Mouse (Mus musculus): ENCODE measurements around the gene Pex12. TPM values are rescaled to one million over a fixed set of nuclear protein-coding genes. Genes with fewer than 3 reads are reported as not detected.
"Not testable (repeated sequence)": the region's sequence is repeated elsewhere in the genome, so short reads cannot be mapped to it uniquely, and the experiment has no call there.

Gene Pex12
- polyA plus RNA-seq (2015; fragmentation: Nextera tagmentation; extraction: Ambion mirVana) = 13.0 and 13.5 TPM in 2 replicates

- peak; percentile 99 for DNase-seq (ENCODE audit: low spot score)
Observed at GRCm38 (mm10) chr11:83302526-83303251, at the start of gene Pex12. Gene Pex12 (minus strand): TSS chr11:83302586.

GRCm38 (mm10) chr11:83341716-83342245 is 39.4 kb upstream of the Pex12 start:
- no peak for DNase-seq (ENCODE audit: low spot score)

DNA sequence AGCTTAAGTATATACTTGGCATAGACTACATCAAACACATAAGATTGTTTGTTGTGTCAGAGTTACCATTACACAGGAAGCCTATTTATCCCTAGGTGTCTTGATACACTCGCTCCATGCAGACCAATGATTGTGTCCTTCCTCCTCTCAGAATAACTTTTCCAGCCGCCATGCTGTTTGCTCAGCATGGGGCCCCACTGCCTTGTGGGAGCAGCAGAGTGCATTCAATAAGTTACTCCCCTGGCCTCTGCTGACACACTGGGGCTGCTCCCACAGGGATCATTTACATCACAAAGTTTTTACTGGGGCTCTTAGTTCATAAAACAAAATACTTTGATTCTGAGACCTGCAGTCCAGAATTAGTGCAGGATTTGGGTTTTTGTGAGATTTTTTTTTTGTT is 37.3 kb upstream of the Pex12 start:
- DNase-seq (ENCODE audit: low spot score) = no peak

DNA sequence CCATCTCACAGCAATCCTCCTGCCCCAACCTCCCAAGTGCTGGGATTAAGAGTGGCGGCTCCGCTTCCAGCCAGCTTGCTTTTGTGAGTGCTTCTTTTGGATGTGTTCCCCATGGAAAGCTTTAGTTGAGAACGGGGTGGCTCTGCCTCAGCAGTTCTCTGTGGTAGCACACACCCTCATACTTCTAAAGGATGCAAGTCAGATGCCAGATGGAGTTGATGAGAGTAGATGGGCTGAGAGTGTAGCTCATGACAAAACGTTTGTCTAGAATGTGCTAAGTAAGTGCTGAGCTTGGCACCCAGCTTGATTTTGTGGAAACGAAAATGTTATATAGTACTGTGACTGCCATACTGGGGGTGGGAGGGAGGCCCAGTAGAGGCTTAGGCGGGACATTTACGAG is 33.4 kb upstream of the Pex12 start:
- DNase-seq (ENCODE audit: low spot score) = no peak

DNA sequence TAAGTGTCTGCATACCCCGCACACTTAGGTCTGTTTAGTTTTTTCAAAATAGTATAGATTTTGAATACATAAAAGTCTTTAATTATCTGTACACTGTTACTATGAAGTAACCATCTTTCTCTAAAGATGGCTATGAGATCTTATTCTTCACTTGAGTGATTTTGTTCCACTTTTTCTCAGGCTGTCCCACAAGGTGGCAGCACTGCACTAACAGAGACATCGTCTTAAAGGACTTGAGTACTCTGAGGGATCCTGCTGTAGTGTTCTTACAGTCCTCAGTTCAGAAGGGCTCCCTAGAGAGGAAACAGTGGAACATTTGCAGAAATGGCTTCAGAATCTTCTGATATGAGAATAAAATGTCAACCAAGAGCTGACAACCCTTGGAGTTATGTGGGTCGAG is 25.0 kb upstream of the Pex12 start:
- DNase-seq (ENCODE audit: low spot score) = peak; percentile 60

DNA sequence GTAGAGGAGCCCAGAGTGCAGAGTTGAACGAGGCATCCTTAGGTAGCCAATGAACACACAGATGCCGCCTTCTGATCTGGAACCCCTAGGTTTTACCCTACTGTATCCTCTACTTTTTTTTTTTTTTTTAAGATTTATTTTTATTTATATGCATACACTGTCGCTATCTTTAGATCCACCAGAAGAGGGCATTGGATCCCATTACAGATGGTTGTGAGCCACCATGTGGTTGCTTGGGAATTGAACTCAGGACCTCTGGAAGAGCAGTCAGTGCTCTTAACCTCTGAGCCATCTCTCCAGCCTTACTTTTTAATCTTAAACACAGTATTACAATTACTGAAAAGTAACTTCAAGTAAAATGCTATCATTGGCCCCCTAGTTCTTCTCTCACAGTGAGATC is 24.3 kb upstream of the Pex12 start:
- DNase-seq (ENCODE audit: low spot score) = not testable (repeated sequence)

GRCm38 (mm10) chr11:83319048-83319447 is 16.7 kb upstream of the Pex12 start:
- DNase-seq (ENCODE audit: low spot score) = no peak

DNA sequence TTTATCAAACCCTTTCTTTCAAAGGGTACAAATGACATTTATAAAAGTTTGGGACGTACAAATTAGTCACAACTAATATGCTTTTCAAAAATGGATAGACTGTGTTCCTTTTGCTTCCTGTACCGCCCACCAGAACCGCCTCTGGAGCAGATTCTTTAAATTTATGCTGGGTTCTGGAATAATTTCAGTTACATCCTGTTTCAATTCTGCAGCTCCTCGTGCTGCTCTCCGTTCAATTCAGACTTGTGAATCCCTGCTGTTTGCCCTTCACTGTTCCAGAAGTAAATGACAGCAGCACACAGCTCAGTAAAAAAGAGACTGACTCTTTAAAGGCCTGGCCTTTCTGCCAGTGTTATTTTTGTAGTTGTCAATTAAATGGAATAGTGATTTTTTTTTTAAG is 10.1 kb upstream of the Pex12 start:
- DNase-seq (ENCODE audit: low spot score) = no peak

DNA sequence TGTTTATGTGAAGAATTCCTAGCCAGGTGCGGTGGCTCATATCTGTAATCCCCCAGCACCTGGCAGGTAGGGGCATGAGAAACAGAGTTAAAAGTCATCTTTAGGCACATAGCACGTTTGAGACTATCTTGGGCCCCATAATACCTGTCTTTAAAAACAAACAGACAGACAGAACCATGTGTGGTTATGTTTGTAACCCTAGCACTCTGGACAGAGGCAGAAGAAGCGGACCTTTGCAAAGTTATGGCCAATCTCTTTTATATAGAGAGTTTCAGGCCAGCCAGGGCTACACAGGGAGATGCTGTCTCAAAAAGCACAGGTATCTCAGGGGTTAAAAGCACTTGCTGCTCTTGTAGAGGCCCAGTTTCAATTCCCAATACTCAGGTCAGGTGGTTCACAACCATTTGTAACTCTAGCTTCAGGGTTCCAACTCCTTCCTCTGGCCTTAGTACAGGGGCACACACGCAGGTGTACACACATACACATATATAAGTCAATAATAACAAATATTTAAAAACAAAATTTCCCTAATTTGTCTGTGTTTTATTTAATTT is 4.4 kb upstream of the Pex12 start:
- DNase-seq (ENCODE audit: low spot score) = no peak

DNA sequence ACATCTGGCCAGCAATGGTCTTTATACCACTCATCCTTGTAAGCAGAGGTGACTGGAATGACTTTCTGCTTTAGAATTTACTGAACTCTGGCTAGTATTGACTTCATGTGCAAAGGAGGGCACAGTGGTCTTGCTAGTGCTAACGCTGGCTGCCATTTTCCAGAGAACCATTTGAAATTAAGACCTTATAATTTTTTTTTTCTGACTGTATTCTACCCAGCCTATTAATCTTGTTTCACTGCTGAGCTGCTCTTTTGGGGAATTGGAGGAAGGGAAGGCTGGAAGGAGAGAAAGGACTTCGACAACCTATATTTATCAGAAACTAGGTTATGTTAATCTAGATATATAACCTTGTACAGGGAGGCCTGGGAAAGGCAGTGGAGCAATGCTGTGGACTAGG is 2.1 kb upstream of the Pex12 start:
- DNase-seq (ENCODE audit: low spot score) = no peak

DNA sequence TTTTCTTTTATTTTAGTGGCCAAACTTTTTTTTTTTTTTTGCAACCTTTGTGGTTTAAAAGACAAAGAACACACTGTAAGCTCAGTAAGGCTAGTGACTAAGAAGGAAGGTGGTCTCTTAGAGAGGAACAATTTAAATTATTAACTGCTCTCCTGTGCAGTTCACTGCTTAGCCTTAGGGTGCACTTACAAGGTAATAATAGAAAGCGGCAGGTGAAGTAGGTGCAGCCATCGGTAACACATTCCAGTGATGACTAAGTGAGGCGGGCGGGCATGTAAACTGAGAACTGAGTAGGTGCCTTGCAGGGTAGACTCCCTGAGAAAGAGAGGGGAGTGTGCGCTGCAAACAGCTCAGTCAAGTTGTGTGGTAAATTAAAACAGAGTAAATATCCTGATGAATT is 1.4 kb upstream of the Pex12 start:
- DNase-seq (ENCODE audit: low spot score) = peak; percentile 7

DNA sequence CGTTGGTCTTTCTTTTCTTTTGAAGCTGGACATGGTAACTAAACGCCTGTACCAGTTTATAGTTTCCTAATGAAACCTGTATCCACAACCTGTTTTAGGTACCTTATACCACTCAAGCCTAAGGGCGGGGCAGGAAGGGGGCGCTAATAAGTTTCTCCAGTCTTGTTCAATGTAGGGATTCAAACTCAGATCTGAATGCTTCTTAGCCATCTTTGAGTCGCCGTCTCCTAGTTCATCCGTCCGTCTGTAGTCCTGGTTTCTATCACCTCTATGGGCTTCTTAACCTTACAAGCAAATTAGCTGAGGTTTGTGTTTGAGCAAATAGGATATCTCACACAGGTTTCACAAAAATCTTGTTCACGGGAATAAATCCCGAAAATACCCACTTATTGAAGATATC is 262 bp downstream of the Pex12 start:
- DNase-seq (ENCODE audit: low spot score) = no peak

GRCm38 (mm10) chr11:83301431-83301831 is 955 bp downstream of the Pex12 start:
- no peak for DNase-seq (ENCODE audit: low spot score)

DNA sequence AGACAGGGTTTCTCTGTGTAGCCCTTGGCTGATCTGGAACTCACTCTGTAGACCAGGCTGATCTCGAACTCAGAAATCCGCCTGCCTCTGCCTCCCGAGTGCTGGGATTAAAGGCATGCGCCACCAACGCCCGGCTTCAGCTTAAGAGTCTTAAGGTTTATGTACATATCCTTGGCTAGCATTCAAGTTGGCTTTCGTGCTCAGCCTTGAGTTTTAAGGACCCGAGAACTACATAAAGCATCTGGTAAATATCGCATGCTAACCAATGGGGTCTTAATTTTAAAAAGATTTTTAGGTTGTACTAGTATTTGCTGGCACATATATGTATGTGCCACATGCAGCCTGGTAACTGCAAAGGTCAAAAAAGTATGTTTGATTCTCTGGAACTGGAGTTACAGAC is 2.7 kb downstream of the Pex12 start:
- DNase-seq (ENCODE audit: low spot score) = no peak

DNA sequence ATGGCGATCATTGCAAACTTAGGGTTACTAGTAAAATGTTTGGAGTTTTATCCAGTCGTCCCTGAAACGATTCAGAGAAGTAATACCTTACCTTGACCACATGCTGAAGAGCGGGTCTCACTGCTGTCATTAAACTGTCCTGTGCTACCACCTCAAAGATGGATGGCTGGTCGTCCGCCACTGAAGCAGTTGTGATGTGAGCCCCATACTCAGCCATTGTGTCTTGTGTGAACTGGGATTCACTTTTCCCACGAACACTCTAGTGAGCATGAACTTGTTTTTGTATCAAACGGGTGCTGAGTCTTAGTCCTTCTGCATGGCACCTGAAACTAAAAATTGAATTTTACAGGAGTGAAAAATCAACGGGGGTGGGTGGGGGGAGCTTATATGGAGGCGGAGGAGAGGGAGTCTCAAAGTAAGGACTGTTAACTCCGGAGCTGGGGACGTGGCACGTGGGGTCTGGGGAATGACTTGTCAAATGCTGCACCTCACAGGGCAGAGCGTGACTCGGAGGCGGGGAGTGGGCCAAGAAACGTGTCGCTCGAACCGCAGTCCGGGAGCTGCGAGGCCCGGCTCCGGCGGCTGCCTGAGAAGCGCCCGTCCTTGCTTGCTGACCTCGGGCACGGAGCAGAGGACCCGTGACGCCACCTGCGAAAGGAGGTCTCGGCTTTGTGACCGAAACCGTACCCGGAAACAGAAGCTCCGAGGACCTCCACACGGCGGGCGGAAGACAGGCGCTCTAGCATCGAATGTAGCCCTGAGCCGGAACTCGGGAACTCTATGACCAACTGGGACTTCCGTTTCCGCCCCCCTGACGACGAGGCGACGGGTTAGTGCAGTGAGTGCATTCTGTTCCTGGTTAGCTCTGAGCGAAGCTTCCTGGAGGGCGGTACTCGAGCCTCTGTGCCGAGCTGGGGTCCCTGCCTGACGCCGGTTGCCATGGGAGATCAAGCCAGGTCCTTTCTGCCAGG is 3.9 kb downstream of the Pex12 start, which contains the start of gene Ap2b1:
Gene Ap2b1 (plus strand): TSS at position 800 of the 971 bp plus-strand sequence.
- DNase-seq (ENCODE audit: low spot score) = peak; percentile 98

DNA sequence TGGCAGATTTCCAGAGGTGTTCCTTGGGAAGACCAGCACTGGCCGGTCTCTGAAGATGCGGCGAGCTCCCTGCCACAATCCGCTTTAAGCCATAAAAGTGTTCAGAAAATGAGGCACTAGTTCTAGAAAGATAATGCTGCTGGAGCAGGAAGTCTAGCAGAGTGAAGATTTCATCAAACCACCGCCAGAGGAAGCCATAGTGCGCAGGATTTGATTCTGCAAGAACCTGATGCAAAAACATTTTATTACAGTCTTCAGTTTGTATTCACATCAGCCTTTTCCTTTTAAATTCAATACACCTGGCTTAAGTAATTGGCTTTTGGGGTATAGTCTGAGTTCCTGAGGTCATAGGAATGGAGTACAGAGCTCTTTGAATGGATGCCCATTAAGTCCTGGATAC is 4.6 kb downstream of the Pex12 start:
- peak; percentile 22 for DNase-seq (ENCODE audit: low spot score)

- no peak for DNase-seq (ENCODE audit: low spot score)
Observed at GRCm38 (mm10) chr11:83294133-83294532, 8.3 kb downstream of the Pex12 start.

GRCm38 (mm10) chr11:83293182-83293581 is 9.2 kb downstream of the Pex12 start:
- no peak for DNase-seq (ENCODE audit: low spot score)

GRCm38 (mm10) chr11:83292251-83292587 is 10.2 kb downstream of the Pex12 start:
- DNase-seq (ENCODE audit: low spot score) = peak; percentile 15

DNA sequence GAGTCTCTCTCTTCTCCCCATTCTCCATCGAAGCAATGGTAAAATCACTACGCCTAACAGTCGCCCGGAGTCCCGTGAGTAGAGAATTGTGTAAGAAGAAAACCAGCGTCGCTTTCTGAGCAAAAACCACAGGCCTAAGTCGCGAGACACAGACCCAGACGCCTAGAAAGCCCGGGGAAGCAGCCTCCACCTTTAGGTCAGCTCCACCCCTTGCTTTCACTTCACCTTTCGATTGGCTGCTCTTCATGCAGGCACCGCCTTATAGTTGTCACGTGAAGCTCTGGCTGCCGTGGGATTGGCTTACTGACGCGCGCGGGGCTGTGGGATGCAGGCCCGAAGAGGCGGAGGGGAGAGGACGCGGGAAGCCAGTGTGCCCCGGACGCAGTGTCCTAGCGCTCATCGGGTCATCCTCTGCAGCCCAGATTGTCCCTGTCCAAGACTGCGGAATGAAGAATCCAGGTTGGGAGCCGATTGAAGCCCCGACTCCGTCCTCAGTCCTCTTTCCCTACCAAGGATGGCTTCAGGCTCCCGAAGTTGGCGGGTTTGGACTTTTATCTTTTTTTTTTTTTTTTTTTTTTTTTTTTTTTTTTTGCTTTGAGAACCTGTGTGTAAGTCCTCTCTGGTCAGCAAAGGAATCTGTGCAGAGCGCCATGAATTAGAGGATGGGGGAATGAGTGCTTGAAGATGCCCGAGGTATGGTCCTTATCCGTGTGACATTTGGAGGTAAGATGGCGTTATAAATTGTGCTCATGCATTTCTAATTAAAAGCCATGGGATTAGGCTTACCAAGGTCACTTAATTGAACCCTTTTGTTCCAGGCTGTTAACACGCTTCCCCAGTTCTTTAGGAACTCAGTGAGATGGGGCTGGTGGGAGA is 10.8 kb downstream of the Pex12 start:
- peak; percentile 96 for DNase-seq (ENCODE audit: low spot score)

DNA sequence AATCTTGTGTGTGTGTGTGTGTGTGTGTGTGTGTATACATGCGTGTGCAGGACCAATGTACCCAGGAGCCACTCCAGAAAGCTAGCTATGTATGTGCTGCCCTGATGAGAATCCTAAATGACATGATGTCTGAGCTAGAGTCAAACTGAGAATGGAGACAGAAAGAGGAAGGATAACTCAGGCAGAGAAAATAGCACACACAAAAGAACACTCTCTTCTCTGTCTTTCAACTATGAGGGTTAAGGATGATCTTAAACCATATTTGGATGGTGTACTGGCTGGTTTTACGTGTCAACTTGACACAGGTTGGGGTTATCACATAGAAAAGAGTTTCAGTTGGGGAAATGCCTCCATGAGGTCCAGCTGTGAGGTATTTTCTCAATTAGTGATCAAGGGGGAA is 12.8 kb downstream of the Pex12 start:
- DNase-seq (ENCODE audit: low spot score) = no peak
